Mouse (Mus musculus) forebrain, embryonic 14.5 days (tissue): ENCODE measurements around the gene Prtn3. TPM values are rescaled to one million over a fixed set of nuclear protein-coding genes. Genes with fewer than 3 reads are reported as not detected.

ENCODE experiments used
- ATAC-seq: fragments of 200-750 bp; cut with Nextera tagmentation; 2 replicates; pipeline ENCODE4 v1.8.0; 2017; ENCODE audit warnings: mild to moderate bottlenecking, moderate library complexity
- DNase-seq: peaks from one replicate; pipeline ENCODE4 v3.0.0-alpha.2; 2015; ENCODE audit warnings: low spot score
- H3K27ac ChIP-seq: fragments of 300-500 bp; sonication (generic); 2 replicates; pipeline ENCODE4 v1.5.1; 2014; ENCODE audit warnings: low read depth, mild to moderate bottlenecking, control low read depth, low read length, moderate library complexity
- H3K27me3 ChIP-seq: fragments of 300-500 bp; sonication (generic); replicated peaks from 2 replicates; pipeline ENCODE4 v1.6.1; 2014; ENCODE audit warnings: low read length, control low read depth, mixed read lengths; ENCODE audit not compliant: control insufficient read depth, insufficient read depth
- H3K36me3 ChIP-seq: fragments of 300-500 bp; sonication (generic); 2 replicates; pipeline ENCODE4 v1.6.1; 2014; ENCODE audit warnings: low read length, control low read depth; ENCODE audit not compliant: control insufficient read depth, insufficient read depth
- H3K4me1 ChIP-seq: fragments of 300-500 bp; sonication (generic); 2 replicates; pipeline ENCODE4 v1.6.1; 2014; ENCODE audit warnings: antibody characterized with exemption, low read length, control low read depth; ENCODE audit not compliant: control insufficient read depth, insufficient read depth
- H3K4me2 ChIP-seq: fragments of 300-500 bp; sonication (generic); 2 replicates; pipeline ENCODE4 v1.6.1; 2014; ENCODE audit warnings: mild to moderate bottlenecking, control low read depth, low read length
- H3K4me3 ChIP-seq: fragments of 300-500 bp; sonication (generic); 2 replicates; pipeline ENCODE4 v1.5.1; 2014; ENCODE audit warnings: low read depth, low read length, control low read depth
- H3K9ac ChIP-seq: fragments of 300-500 bp; sonication (generic); 2 replicates; pipeline ENCODE4 v1.6.1; 2014; ENCODE audit warnings: mild to moderate bottlenecking, low read length, control low read depth, moderate library complexity
- H3K9me3 ChIP-seq: fragments of 300-500 bp; sonication (generic); replicated peaks from 2 replicates; pipeline ENCODE4 v1.6.1; 2016; ENCODE audit warnings: low read length, control low read depth, mixed read lengths; ENCODE audit not compliant: control insufficient read depth
- WGBS: fragments of 180-500 bp; shearing (Covaris S2); extraction: QIAGEN DNeasy Blood & Tissue Kit; methylation state at CpG from one replicate; pipeline ENCODE4 v1.1.7; 2014; 5-methylcytosine and 5-hydroxymethylcytosine counted together
- polyA plus RNA-seq: library from polyadenylated mRNA; unstranded; fragments of >200 nt; fragmentation: Nextera tagmentation; extraction: Ambion mirVana; gene quantifications from 2 replicates; pipeline ENCODE4 v1.2.1, GENCODE M21; 2014

Prtn3 gene
- polyA plus RNA-seq, 1 experiment from 2014 or later: 16.9 TPM

GRCm38 (mm10) chr10:79840644-79841551, 33.4 kb upstream of the Prtn3 start:
- Histone ChIP-seq H3K36me3 (no peaks in the 10 kb centered on the region), H3K9ac (peak overlapping the region; percentile 17), H3K4me2 (peak overlapping the region; percentile 40), H3K27ac (peak overlapping the region; percentile 22; the same call in 1 of the 2 replicates), H3K4me3 (peak overlapping the region; percentile 6), H3K4me1 (no peaks in the 10 kb centered on the region; the same call in 1 of the 2 replicates), H3K9me3 (no peaks in the 10 kb centered on the region), H3K27me3 (no peaks in the 10 kb centered on the region)
- peak; percentile 83 for ATAC-seq
- WGBS: under 1% methylated on average over 23 of the region's 24 CpGs
- peak; percentile 72 for DNase-seq

DNA sequence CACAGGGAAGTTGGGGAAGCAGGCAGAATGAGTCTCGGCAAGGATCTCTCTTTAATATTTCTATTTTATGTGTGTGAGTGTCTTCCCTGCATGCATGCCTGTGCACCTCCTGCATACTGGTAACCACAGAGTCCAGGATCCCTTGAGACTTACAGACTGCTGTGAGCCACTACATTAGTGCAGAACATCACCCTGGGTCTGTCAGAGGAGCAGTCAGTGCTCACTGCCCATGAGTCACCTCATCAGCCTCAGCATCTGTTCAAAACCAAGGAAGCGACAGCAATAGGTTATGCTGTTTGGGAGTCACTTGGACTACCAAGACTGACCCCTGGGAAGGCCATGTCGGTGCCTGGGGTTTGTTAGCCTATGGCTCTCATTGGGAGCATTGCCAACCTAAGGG, 32.0 kb upstream of the Prtn3 start:
- Histone ChIP-seq H3K9ac (no peak overlapping the region), H3K36me3 (no peaks in the 10 kb centered on the region), H3K9me3 (no peaks in the 10 kb centered on the region), H3K4me2 (no peak overlapping the region), H3K27ac (no peak overlapping the region), H3K4me1 (no peaks in the 10 kb centered on the region; the same call in 1 of the 2 replicates), H3K4me3 (no peak overlapping the region), H3K27me3 (no peaks in the 10 kb centered on the region)
- DNase-seq: no peak
- no peak for ATAC-seq
- 74% methylated on average over 3 of the region's 3 CpGs for WGBS

DNA sequence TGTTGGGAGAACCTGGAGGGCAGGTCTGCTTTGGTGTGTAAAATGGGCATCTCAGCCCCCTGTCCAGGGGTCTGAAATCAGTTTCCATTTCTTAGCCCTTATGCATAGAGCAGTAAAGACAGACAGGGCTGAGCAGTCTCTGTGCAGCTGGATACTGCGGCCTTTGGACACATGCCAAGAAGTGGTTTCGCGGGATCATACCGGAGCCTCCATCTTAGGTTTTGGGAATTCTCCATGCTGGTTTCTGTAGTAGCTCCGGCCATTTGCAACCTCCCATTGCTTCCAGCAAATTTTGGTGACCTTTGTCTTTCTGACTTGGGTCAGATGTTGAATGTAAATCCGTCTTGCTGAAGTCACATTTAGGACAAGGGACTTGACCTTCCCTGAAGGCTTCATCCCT, 30.8 kb upstream of the Prtn3 start:
- Histone ChIP-seq H3K27me3 (no peaks in the 10 kb centered on the region), H3K4me1 (no peaks in the 10 kb centered on the region; the same call in 1 of the 2 replicates), H3K9ac (no peak overlapping the region), H3K36me3 (no peaks in the 10 kb centered on the region), H3K4me2 (no peak overlapping the region), H3K4me3 (no peak overlapping the region), H3K9me3 (no peaks in the 10 kb centered on the region), H3K27ac (no peak overlapping the region)
- ATAC-seq (no peak), DNase-seq (peak; percentile 56)
- WGBS: 44% methylated on average over 6 of the region's 6 CpGs

DNA sequence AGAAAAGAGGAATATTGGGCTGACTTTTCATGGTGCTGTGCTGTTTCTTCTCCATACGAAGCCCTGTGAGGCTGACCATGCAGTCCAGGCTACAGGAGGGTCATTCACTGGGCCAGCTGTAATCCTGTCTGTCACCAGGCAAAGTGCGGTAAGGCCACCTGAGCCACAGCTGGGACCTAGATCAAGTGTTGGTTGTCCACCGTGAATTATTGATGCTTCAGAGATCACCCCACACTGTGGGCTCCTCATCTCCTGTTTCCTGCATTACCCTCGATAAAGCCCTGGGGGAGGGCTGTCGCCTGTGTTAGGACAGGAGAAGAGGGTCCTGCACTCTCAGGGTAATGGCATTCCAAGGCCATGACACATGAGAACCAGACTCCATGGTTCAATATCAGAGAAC, 27.7 kb upstream of the Prtn3 start:
- peaks cover under 1% of the 10 kb centered on the region for H3K4me1 ChIP-seq
- DNase-seq (no peak), ATAC-seq (no peak)
- H3K4me3 ChIP-seq: no peak overlapping the region
- no peak overlapping the region for H3K9ac ChIP-seq
- no peaks in the 10 kb centered on the region for H3K27me3 ChIP-seq
- 82% methylated on average over 5 of the region's 5 CpGs for WGBS
- no peaks in the 10 kb centered on the region for H3K36me3 ChIP-seq
- H3K9me3 ChIP-seq: no peaks in the 10 kb centered on the region
- H3K4me2 ChIP-seq: no peak overlapping the region
- H3K27ac ChIP-seq: no peak overlapping the region

DNA sequence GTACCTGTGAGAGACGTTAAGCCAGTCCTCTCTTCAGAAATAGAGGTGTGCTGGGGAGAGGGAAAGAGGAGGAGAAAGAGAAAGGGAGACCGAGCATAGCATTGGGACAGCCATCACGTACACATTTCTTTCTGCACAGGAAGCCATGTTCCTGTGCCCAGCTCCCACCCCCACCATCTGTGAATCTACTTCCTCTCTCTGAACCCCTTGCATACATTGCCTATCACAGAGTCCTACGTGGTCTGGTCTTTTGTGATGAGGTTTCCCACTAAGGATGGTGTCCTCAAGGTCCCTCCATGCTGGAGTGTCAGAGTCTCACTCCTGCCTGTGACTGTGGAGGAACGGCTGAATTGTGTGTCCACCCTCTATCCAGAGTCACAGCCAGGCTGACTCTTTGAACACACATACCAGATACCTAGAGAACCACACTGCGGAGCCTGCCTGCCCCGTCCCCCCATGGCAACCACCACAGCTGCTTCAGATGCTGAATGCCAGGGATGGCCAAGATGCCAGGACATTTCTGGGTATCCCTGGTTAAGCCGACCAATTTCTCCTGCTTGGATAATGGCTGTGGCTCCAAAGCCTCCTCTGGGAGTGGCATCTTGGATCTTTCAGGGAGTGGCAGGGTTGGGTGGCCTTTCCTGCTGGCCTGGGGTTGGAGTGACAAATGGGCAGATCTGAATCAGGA, 24.2 kb upstream of the Prtn3 start:
- WGBS: 86% methylated on average over 8 of the region's 8 CpGs

DNA sequence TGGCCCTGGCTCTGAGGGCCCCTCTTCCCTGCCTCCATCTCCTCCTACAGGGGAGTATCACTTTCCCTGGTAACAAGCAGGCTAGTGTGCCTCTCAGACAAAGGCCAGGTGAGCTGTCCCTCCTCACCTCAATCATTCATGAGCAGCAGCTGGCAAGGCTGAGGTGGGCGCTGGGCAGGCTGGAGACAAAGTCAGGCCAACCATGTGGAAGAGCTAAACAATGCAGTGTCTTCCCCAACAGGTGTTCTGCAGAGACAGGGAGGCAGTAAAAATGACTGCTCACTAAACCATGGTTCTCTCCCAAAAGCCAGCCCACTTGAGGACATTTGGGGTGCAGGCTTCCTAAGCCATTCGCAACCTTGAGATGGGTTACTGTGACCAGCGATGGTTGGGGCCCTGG, 22.6 kb upstream of the Prtn3 start:
- peak overlapping the region; percentile 99 for H3K27ac ChIP-seq
- 85% methylated on average over 3 of the region's 3 CpGs for WGBS
- H3K27me3 ChIP-seq: no peaks in the 10 kb centered on the region
- DNase-seq: no peak
- H3K9me3 ChIP-seq: no peaks in the 10 kb centered on the region
- H3K4me3 ChIP-seq: no peak overlapping the region
- peaks cover 3% of the 10 kb centered on the region; the same call in 1 of the 2 replicates for H3K36me3 ChIP-seq
- H3K9ac ChIP-seq: peak overlapping the region; percentile 72
- no peak for ATAC-seq
- peak overlapping the region; percentile 90 for H3K4me2 ChIP-seq
- peaks cover 22% of the 10 kb centered on the region for H3K4me1 ChIP-seq

More for the DNA sequence above, 24.2 kb upstream of the Prtn3 start:
- H3K27me3 ChIP-seq: no peaks in the 10 kb centered on the region
- no peaks in the 10 kb centered on the region for H3K9me3 ChIP-seq
- 0 out of 2 replicates have a peak overlapping the region, but pooled peaks have one; percentile 9 for H3K27ac ChIP-seq
- peaks cover 17% of the 10 kb centered on the region for H3K4me1 ChIP-seq
- ATAC-seq: no peak
- no peaks in the 10 kb centered on the region for H3K36me3 ChIP-seq
- no peak for DNase-seq
- no peak overlapping the region for H3K9ac ChIP-seq
- H3K4me3 ChIP-seq: no peak overlapping the region
- no peak overlapping the region for H3K4me2 ChIP-seq

DNA sequence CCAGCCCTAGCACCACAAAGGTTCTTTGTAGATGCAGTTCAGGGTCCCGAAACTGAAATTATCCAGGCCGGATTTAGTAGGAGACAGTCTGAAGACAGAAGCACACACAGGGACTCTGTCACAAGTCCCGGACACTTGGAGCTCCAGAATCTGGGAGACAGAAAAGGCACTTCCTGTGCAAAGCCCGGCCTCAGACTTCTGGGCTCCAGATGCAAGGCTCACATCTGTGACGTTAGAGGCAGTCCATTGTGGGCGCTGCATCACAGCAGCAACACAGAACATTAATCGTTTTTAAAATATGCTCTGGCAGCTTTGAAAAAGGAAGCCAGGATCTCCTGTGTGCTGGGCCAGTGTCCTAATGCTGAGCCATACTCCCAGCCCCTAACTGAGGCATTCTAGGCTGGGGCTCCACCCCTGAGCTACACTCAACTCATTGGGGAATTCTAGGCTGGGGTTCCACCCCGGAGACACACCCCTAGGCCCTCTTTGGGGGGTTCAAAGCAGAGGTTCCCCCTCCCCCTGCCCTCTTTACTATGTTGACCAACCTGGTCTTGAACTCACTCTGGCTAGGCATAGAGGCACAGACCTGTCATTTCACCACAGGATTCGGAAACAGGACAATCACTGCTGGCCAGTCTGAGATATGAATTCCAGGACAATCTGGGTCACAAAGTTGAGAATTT, 22.0 kb upstream of the Prtn3 start:
- peaks cover 28% of the 10 kb centered on the region for H3K4me1 ChIP-seq
- no peak for ATAC-seq
- peak overlapping the region; percentile 99 for H3K27ac ChIP-seq
- peak overlapping the region; percentile 90 for H3K4me2 ChIP-seq
- peak overlapping the region; percentile 72 for H3K9ac ChIP-seq
- H3K36me3 ChIP-seq: peaks cover 9% of the 10 kb centered on the region; the same call in 1 of the 2 replicates
- DNase-seq: no peak
- WGBS: 61% methylated on average over 9 of the region's 9 CpGs
- no peaks in the 10 kb centered on the region for H3K9me3 ChIP-seq
- no peaks in the 10 kb centered on the region for H3K27me3 ChIP-seq
- H3K4me3 ChIP-seq: no peak overlapping the region

- Histone ChIP-seq H3K9ac (peak overlapping the region; percentile 72), H3K9me3 (no peaks in the 10 kb centered on the region), H3K4me2 (peak overlapping the region; percentile 90), H3K4me1 (peaks cover 33% of the 10 kb centered on the region), H3K27ac (peak overlapping the region; percentile 99), H3K36me3 (peaks cover 15% of the 10 kb centered on the region; the same call in 1 of the 2 replicates), H3K4me3 (peak overlapping the region; percentile 40), H3K27me3 (no peaks in the 10 kb centered on the region)
- 17% methylated on average over 8 of the region's 8 CpGs for WGBS
- DNase-seq (no peak), ATAC-seq (no peak)
Measured at GRCm38 (mm10) chr10:79852827-79853226, 21.4 kb upstream of the Prtn3 start.
